Mouse (Mus musculus) stomach, embryonic 16.5 days (tissue): ENCODE results near the gene Pilra. TPM values are rescaled to one million over a fixed set of nuclear protein-coding genes. Genes with fewer than 3 reads are reported as not detected.
"Not testable (repeated sequence)": the region's sequence is repeated elsewhere in the genome, so short reads cannot be mapped to it uniquely, and the experiment has no call there.

ENCODE experiments used
- ATAC-seq: fragments of 200-750 bp; cut with Nextera tagmentation; 2 replicates; pipeline ENCODE4 v1.8.0; 2017; ENCODE audit warnings: moderate number of reproducible peaks, moderate TSS enrichment; ENCODE audit not compliant: insufficient read depth, low FRiP score
- H3K27ac ChIP-seq: fragments of 300-500 bp; sonication (generic); 2 replicates; pipeline ENCODE4 v1.5.1; 2014; ENCODE audit warnings: low read length
- H3K27me3 ChIP-seq: fragments of 300-500 bp; sonication (generic); 2 replicates; pipeline ENCODE4 v1.6.1; 2014; ENCODE audit warnings: low read length, control low read depth, mixed read lengths; ENCODE audit not compliant: control insufficient read depth, insufficient read depth
- H3K36me3 ChIP-seq: fragments of 300-500 bp; sonication (generic); 2 replicates; pipeline ENCODE4 v1.6.1; 2014; ENCODE audit warnings: low read length; ENCODE audit not compliant: control insufficient read depth, insufficient read depth
- H3K4me1 ChIP-seq: fragments of 300-500 bp; sonication (generic); 2 replicates; pipeline ENCODE4 v1.6.1; 2014; ENCODE audit warnings: low read length, control low read depth, mixed read lengths; ENCODE audit not compliant: control insufficient read depth, insufficient read depth
- H3K4me2 ChIP-seq: fragments of 300-500 bp; sonication (generic); 2 replicates; pipeline ENCODE4 v1.6.1; 2014; ENCODE audit warnings: low read depth, low read length, mixed read lengths
- H3K4me3 ChIP-seq: fragments of 300-500 bp; sonication (generic); replicated peaks from 2 replicates; pipeline ENCODE4 v1.5.1; 2014; ENCODE audit warnings: mild to moderate bottlenecking, low read length
- H3K9ac ChIP-seq: fragments of 300-500 bp; sonication (generic); 2 replicates; pipeline ENCODE4 v1.6.1; 2014; ENCODE audit warnings: low read length
- H3K9me3 ChIP-seq: fragments of 300-500 bp; sonication (generic); replicated peaks from 2 replicates; pipeline ENCODE4 v1.6.1; 2016; ENCODE audit warnings: low read length, control low read depth; ENCODE audit not compliant: control insufficient read depth
- WGBS: fragments of 180-500 bp; shearing (Covaris S2); extraction: QIAGEN DNeasy Blood & Tissue Kit; methylation state at CpG from one replicate; pipeline ENCODE4 v1.1.7; 2014; 5-methylcytosine and 5-hydroxymethylcytosine counted together
- polyA plus RNA-seq: library from polyadenylated mRNA; unstranded; fragments of >200 nt; fragmentation: Nextera tagmentation; extraction: Ambion mirVana; gene quantifications from 2 replicates; pipeline ENCODE4 v1.2.1, GENCODE M21; 2015

The Pilra gene
- 2.4 and 4.0 TPM in 2 replicates for polyA plus RNA-seq

DNA sequence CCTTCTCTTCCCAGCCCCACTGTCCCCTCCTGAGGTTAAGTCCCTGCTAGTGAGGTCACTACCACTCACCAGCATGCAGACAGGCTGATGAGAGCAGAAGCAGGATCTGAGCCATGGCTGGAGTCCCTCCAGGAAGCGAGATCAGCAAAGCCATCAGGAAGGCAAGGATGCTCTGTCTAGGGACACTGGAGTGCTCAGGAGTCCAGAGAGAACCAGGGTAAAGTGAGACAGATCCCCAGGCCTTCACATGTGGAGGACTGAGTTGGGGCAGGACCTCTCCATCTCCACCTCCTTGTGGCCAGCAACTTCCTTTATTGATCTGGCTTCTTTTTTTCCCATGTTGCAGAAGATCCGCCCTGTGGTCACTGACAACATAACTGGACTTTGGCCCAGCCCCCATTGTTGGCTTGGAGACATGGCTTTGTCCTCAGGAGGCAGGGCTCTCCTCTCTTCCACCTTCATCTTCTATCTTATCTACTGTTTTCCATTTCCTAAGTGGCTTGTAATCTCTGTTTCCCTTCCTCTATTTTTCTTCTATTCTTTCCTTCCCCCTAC is at the start of gene Pilra:
Pilra (minus strand) TSS at position 316 of the 555 bp plus-strand sequence.
- 51% methylated on average over 2 of the region's 2 CpGs for WGBS
- ATAC-seq, result not testable (repeated sequence)

DNA sequence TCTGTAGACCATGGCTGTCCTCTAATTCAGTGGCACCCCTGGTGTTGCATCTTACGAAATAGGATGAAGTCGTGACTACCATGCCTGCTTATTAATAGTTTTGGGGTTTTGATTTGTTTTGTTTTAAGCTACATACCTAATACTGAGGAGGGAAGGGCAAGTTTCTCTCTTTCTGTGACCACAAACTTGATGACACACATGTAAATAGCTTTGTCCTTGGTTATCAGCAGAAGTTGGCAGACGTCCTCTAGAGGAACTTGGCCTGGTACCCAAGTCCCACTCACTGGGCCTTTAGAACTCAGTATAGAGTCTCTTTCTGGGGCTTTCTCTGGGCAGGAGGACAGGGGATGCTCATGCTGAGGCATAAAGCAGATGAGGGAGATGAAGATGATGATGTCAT is 47.3 kb upstream of the Pilra start:
- ATAC-seq, result no peak
- no peaks in the 10 kb centered on the region for H3K36me3 ChIP-seq
- H3K27me3 ChIP-seq, result no peaks in the 10 kb centered on the region
- no peak overlapping the region for H3K9ac ChIP-seq
- H3K27ac ChIP-seq, result no peak overlapping the region
- H3K4me3 ChIP-seq, result no peak overlapping the region
- H3K4me2 ChIP-seq, result no peak overlapping the region
- 73% methylated on average over 3 of the region's 3 CpGs for WGBS
- no peaks in the 10 kb centered on the region for H3K4me1 ChIP-seq
- H3K9me3 ChIP-seq, result no peaks in the 10 kb centered on the region

More for the DNA sequence above, at the start of gene Pilra:
- H3K9me3 ChIP-seq, H3K27me3 ChIP-seq, H3K27ac ChIP-seq, H3K4me2 ChIP-seq, H3K9ac ChIP-seq, H3K36me3 ChIP-seq, H3K4me3 ChIP-seq, H3K4me1 ChIP-seq: not testable (repeated sequence)

DNA sequence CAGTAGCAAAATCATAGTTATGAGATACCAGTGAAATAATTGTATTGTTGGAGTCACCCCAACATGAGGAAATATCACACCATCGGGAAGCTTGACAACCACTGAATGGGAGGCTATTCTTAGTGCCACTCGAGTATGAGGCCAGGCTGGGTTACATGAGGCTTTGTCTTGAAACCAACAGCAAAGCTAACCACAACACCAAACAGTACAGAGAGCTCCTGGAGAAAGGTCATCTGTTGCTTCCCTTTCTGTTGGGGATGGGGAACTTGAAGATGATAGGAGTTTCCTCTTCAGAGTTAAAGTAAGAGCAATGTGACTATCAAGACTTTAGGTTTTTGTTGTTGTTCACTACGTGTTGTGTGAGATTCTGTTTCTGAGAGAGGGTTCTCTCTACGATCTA is 46.8 kb upstream of the Pilra start:
- Histone ChIP-seq H3K9ac (no peak overlapping the region), H3K27me3 (no peaks in the 10 kb centered on the region), H3K4me1 (no peaks in the 10 kb centered on the region), H3K4me2 (no peak overlapping the region), H3K27ac (no peak overlapping the region), H3K4me3 (no peak overlapping the region), H3K36me3 (no peaks in the 10 kb centered on the region), H3K9me3 (no peaks in the 10 kb centered on the region)
- ATAC-seq, result no peak
- 71% methylated on average over 4 of the region's 4 CpGs for WGBS

DNA sequence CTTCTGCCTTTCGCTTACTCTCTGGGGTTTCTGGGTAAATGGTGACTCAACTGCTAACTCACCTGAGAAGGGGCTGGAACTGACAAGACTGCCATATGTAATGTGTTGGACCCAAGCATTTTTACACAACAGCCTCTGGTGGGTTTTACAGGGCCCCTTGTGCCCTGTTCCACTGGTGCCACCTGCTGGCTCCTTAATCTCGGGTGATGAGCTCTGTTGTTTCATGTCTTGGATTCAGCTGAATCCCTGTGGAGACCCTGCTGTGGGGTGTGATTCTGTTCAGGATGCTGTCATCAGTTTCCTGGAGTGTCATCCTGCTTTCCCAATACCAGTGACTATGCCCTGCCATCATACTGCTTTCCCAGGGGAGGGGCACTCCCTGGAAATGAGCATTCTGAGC is 41.8 kb upstream of the Pilra start:
- Histone ChIP-seq H3K9ac (no peak overlapping the region), H3K27me3 (no peaks in the 10 kb centered on the region), H3K4me2 (no peak overlapping the region), H3K4me3 (no peak overlapping the region), H3K4me1 (no peaks in the 10 kb centered on the region), H3K27ac (no peak overlapping the region), H3K36me3 (no peaks in the 10 kb centered on the region), H3K9me3 (no peaks in the 10 kb centered on the region)
- WGBS, result 55% methylated on average over 2 of the region's 2 CpGs
- ATAC-seq, result no peak

DNA sequence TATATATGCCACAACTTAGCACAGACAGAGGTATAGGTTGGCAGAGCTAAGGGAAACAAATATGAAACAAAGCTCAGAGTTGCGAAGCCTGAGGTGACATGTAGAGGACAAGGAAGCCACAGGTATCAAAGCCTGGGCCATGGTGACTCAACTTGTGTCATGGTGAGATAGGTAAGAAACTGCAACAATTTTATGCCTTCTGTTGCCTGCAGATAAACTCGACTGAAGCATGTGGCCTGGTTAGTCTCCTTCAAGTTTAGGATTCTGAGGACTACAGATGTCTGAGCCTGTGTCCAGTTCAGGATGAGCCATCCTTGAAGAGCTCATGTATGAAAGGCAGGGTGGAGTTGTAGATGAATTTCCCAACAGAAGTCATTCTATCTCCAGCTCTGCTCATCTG is 39.0 kb upstream of the Pilra start:
- Histone ChIP-seq H3K9ac (no peak overlapping the region), H3K36me3 (no peaks in the 10 kb centered on the region), H3K27ac (no peak overlapping the region), H3K4me1 (no peaks in the 10 kb centered on the region), H3K27me3 (no peaks in the 10 kb centered on the region), H3K9me3 (no peaks in the 10 kb centered on the region), H3K4me2 (no peak overlapping the region), H3K4me3 (no peak overlapping the region)
- 73% methylated on average over 2 of the region's 2 CpGs for WGBS
- ATAC-seq, result no peak

DNA sequence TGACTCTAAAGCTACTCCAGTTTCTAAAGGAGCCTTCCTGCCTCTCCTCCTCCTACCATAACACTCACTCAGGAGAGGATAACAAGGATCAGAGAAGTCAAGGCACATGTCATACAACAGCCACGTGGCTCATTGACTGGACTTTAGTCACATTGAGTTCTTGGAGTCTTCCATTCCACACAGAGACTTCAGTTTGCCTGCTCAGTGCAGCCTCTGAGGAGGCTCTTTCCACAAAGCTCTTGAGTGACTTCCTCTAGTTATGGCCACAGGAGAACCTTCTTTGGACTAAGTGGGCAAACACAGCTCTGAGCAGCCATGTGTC is 36.3 kb upstream of the Pilra start:
- 38% methylated on average over 1 of the region's 1 CpGs for WGBS
- not testable (repeated sequence) for H3K4me3 ChIP-seq, H3K27ac ChIP-seq, ATAC-seq, H3K27me3 ChIP-seq, H3K4me2 ChIP-seq, H3K4me1 ChIP-seq, H3K9me3 ChIP-seq, H3K36me3 ChIP-seq, H3K9ac ChIP-seq

DNA sequence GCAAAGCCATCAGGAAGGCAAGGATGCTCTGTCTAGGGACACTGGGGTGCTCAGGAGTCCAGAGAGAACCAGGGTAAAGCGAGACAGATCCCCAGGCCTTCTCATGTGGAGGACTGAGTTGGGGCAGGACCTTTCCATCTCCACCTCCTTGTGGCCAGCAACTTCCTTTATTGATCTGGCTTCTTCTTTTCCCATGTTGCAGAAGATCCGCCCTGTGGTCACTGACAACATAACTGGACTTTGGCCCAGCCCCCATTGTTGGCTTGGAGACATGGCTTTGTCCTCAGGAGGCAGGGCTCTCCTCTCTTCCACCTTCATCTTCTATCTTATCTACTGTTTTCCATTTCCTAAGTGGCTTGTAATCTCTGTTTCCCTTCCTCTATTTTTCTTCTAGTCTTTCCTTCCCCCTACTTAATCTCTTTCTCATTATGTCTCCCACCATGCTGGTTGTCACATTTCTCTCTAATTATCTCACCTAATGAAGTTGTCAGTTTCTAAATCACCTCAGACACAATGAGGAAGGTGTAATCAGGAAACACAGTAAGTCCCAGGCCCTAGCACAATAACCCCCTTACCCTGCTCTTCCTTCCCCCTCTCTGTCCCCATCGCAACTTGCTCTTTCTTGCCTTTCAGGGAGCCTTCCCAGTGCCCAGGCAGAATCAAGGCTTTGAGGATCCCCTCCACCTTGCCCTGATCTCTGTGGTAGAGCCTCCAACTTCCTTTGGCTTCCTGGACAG is 35.7 kb upstream of the Pilra start, which contains the start of gene Pilrb2:
Pilrb2 (minus strand) TSS at position 172 of the 737 bp plus-strand sequence.
- H3K4me3 ChIP-seq, H3K4me1 ChIP-seq, H3K4me2 ChIP-seq, H3K27me3 ChIP-seq, H3K36me3 ChIP-seq, ATAC-seq, H3K9me3 ChIP-seq, H3K9ac ChIP-seq, H3K27ac ChIP-seq: not testable (repeated sequence)
- 57% methylated on average over 3 of the region's 3 CpGs for WGBS

DNA sequence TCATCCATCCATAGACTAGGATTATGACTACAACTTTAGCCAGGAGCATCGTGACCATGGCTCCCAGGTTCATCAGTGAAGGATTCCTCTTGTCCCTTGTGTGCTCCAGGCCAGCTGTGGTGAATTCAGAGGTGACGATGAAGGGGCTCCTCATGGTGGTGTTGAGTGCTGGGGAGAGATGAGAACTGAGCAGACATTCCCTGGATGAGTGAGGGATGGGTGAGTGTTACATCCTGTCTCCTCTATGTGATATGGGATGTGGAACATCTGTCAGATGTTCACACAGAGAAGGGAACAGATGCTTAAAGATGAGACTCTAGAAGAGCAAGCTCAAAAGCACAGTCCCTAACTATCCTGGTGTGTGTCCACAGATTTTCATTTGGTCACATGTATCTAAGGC is 32.5 kb upstream of the Pilra start:
- H3K4me1 ChIP-seq, H3K4me3 ChIP-seq, H3K27me3 ChIP-seq, H3K36me3 ChIP-seq, H3K4me2 ChIP-seq, ATAC-seq, H3K9ac ChIP-seq, H3K27ac ChIP-seq, H3K9me3 ChIP-seq: not testable (repeated sequence)
- 71% methylated on average over 2 of the region's 2 CpGs for WGBS

DNA sequence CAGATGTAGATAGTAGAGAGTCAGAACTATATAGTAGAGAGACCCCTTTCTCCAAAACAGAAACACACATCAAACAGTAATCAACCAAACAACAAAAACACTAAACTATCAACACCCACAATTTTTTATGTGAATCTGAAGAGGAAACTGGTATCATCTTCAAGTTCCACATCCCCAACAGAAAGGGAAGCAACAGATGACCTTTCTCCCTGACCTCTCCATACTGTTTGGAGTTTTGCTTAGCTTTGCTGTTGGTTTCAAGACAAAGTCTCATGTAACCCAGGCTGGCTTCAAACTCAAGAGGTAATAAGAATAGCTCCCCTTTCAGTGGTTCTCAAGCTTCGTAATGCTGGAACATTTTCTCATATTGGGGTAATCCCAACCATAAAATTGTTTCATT is 27.9 kb upstream of the Pilra start:
- not testable (repeated sequence) for H3K27ac ChIP-seq, H3K4me2 ChIP-seq, H3K36me3 ChIP-seq, H3K27me3 ChIP-seq, H3K9ac ChIP-seq, ATAC-seq, H3K4me3 ChIP-seq, H3K4me1 ChIP-seq, H3K9me3 ChIP-seq
- WGBS, result 100% methylated on average over 1 of the region's 1 CpGs
